Comparison of ENCODE assay signal across 35 mouse cellular contexts in genomic region chr4:107201779-107202178, GRCm38 (mm10). TPM values are rescaled to one million over a fixed set of nuclear protein-coding genes. Genes with fewer than 3 reads are reported as not detected.
DNase-seq lines count a peak whose midpoint lies in the region; ATAC-seq and TF ChIP-seq lines count a peak whose summit lies in the region.
"Had no signal": no experiment of that assay in that cellular context is flagged by ENCODE, and none has a peak within 500 bp of the region (broad histone marks: within the 10 kb centered on the region; RNA-seq: fewer than 3 reads in every experiment).

No protein-coding gene starts in this region.

- TF ChIP-seq POLR2A in thymus, adult 2 months (IDR thresholded peaks at IDR 0.05; ENCODE audit: control insufficient read depth, extremely low read depth, insufficient read depth, low read length, poor library complexity) = no peak

- WGBS in thymus, adult 2 months = 10% methylated on average over 3 of the region's 3 CpGs

- intact Hi-C loops in left cerebral cortex, postnatal 36 days (cut with DNase I) = no loop called here

- H3K27ac ChIP-seq in thymus, adult 2 months (ENCODE audit: control insufficient read depth, insufficient read depth, low read length) = no peak overlapping the region
- H3K27ac ChIP-seq: embryonic facial prominence, embryonic 10.5 days; embryonic facial prominence, embryonic 15.5 days; heart, adult 2 months; hindbrain, embryonic 14.5 days; kidney, postnatal 0 days; limb, embryonic 13.5 days; macrophage had no signal

- no peaks in the 10 kb centered on the region for H3K27me3 ChIP-seq in thymus, adult 2 months (ENCODE audit: control insufficient read depth, insufficient read depth, low read length)
- H3K27me3 ChIP-seq: embryonic facial prominence, embryonic 15.5 days; heart, embryonic 12.5 days; limb, embryonic 13.5 days had no signal

- ATAC-seq in activated CD4-positive, CD25-positive, alpha-beta regulatory T cell, adult 4 months = peak; percentile 78
- ATAC-seq: forebrain, embryonic 14.5 days had no signal

- peak; percentile 19 for DNase-seq in thymus, adult 2 months
- no peak for DNase-seq in thymus, adult 18-20 months
- DNase-seq in natural killer cell, adult 2 months (ENCODE audit: low spot score in 2 of 2) = peak; percentile 26 to 45
- no peak for DNase-seq in kidney, postnatal 14 days
- DNase-seq in left cerebral cortex, postnatal 36 days (ENCODE audit: low spot score in 2 of 2) = no peak
- no peak for DNase-seq in layer of hippocampus, postnatal 36 days
- DNase-seq in MN1 (ENCODE audit: low spot score) = no peak
- DNase-seq: adrenal gland, adult 8-10 months; cerebellum, adult 8-10 months; cerebellum, postnatal 25 days; gastrocnemius, postnatal 25 days; heart, adult 2 months; kidney, adult 2 months; layer of hippocampus, adult 9-11 months; midbrain, embryonic 14.5 days; right cerebral cortex, adult 18-20 months; spleen, adult 18-20 months had no signal

- peaks cover 71% of the 10 kb centered on the region for H3K36me3 ChIP-seq in thymus, adult 2 months (ENCODE audit: control insufficient read depth, insufficient read depth, low read length)

- no peak overlapping the region for H3K4me3 ChIP-seq in thymus, adult 2 months (ENCODE audit: control insufficient read depth, insufficient read depth, low read length)
- H3K4me3 ChIP-seq: embryonic facial prominence, embryonic 10.5 days; embryonic facial prominence, embryonic 15.5 days; heart, adult 2 months; heart, embryonic 12.5 days; limb, embryonic 13.5 days had no signal

- peaks cover 9% of the 10 kb centered on the region for H3K4me1 ChIP-seq in thymus, adult 2 months (replicated peaks; ENCODE audit: control insufficient read depth, insufficient read depth, low read length)
- H3K4me1 ChIP-seq: embryonic facial prominence, embryonic 10.5 days; embryonic facial prominence, embryonic 15.5 days; heart, embryonic 12.5 days; limb, embryonic 13.5 days had no signal

- no peak for TF ChIP-seq CTCF in thymus, adult 2 months (IDR thresholded peaks at IDR 0.05; ENCODE audit: borderline replicate concordance, control insufficient read depth, extremely low read depth, insufficient read depth, low read length, poor library complexity)

RNA-seq across cellular contexts. Expression of gene Ldlrad1, which starts 7.2 kb away (rescaled TPM):
- 0.92 and 1.0 TPM in 2 replicates for polyA plus RNA-seq in thymus, adult 2 months (2012; rRNA removed)
- polyA plus RNA-seq in activated CD4-positive, CD25-positive, alpha-beta regulatory T cell, adult 4 months (2017; shearing (Covaris generic)) = under 1 TPM; 0.30 to 0.47 TPM
- total RNA-seq in left cerebral cortex, postnatal 36 days (2021) = not detected
- total RNA-seq in layer of hippocampus, postnatal 36 days (2021) = not detected
- total RNA-seq: adrenal gland, adult 8-10 months; gastrocnemius, adult 18-20 months; gastrocnemius, postnatal 25 days; heart, adult 2 months; left cerebral cortex, adult 18-20 months; monocyte, adult 5-6 weeks had no signal
- polyA plus RNA-seq: embryonic facial prominence, embryonic 10.5 days; forebrain, embryonic 14.5 days; heart, embryonic 12.5 days; heart, postnatal 0 days; hindbrain, embryonic 14.5 days; intestine, embryonic 14.5 days; kidney, adult 2 months; kidney, postnatal 0 days; limb, embryonic 13.5 days; liver, embryonic 11.5 days; liver, embryonic 16.5 days; macrophage; midbrain, embryonic 14.5 days; neural tube, embryonic 11.5 days; stomach, embryonic 16.5 days had no signal

RNA-seq across cellular contexts. Expression of gene Tceanc2, which starts 22.9 kb away (rescaled TPM):
- 13.8 and 14.7 TPM in 2 replicates for polyA plus RNA-seq in thymus, adult 2 months (2012; rRNA removed)
- polyA plus RNA-seq in activated CD4-positive, CD25-positive, alpha-beta regulatory T cell, adult 4 months (2017; shearing (Covaris generic)) = 10 to 100 TPM in 1 of 2 experiments, 1 to 10 TPM in 1; 9.8 to 20.5 TPM
- total RNA-seq in left cerebral cortex, postnatal 36 days (2021) = 10 to 100 TPM; 15.0 to 20.8 TPM
- 10 to 100 TPM; 16.5 to 20.7 TPM for total RNA-seq in layer of hippocampus, postnatal 36 days (2021)

RNA-seq across cellular contexts. Expression of gene Tmem59, which starts 23.6 kb away (rescaled TPM):
- polyA plus RNA-seq in thymus, adult 2 months (2012; rRNA removed) = 167 and 194 TPM in 2 replicates
- 100 to 1,000 TPM; 376 to 381 TPM for polyA plus RNA-seq in activated CD4-positive, CD25-positive, alpha-beta regulatory T cell, adult 4 months (2017; shearing (Covaris generic))
- 100 to 1,000 TPM; 192 to 236 TPM for total RNA-seq in left cerebral cortex, postnatal 36 days (2021)
- total RNA-seq in layer of hippocampus, postnatal 36 days (2021) = 100 to 1,000 TPM; 208 to 228 TPM

RNA-seq across cellular contexts. Expression of gene Lrrc42, which starts 51.6 kb away (rescaled TPM):
- polyA plus RNA-seq in thymus, adult 2 months (2012; rRNA removed) = 51.3 and 61.7 TPM in 2 replicates
- polyA plus RNA-seq in activated CD4-positive, CD25-positive, alpha-beta regulatory T cell, adult 4 months (2017; shearing (Covaris generic)) = 10 to 100 TPM; 22.5 to 24.6 TPM
- 10 to 100 TPM; 28.0 to 35.0 TPM for total RNA-seq in left cerebral cortex, postnatal 36 days (2021)
- 10 to 100 TPM; 39.6 to 41.3 TPM for total RNA-seq in layer of hippocampus, postnatal 36 days (2021)

RNA-seq across cellular contexts. Expression of gene Hspb11, which starts 51.6 kb away (rescaled TPM):
- polyA plus RNA-seq in thymus, adult 2 months (2012; rRNA removed) = 8.5 and 8.9 TPM in 2 replicates
- polyA plus RNA-seq in activated CD4-positive, CD25-positive, alpha-beta regulatory T cell, adult 4 months (2017; shearing (Covaris generic)) = 10 to 100 TPM; 27.9 to 34.0 TPM
- total RNA-seq in left cerebral cortex, postnatal 36 days (2021) = 10 to 100 TPM; 15.6 to 16.5 TPM
- 10 to 100 TPM; 27.8 to 29.4 TPM for total RNA-seq in layer of hippocampus, postnatal 36 days (2021)

Comparison
In these comparisons a context has a peak if more than half of its experiments do, and no peak if none do; other contexts are left out.
1. DNase-seq: peak in thymus, adult 2 months (single experiment) and natural killer cell, adult 2 months (2 of 2); none in thymus, adult 18-20 months (0 of 2), kidney, postnatal 14 days (single experiment), left cerebral cortex, postnatal 36 days (0 of 2), layer of hippocampus, postnatal 36 days (0 of 2) and MN1 (single experiment).